Mouse (Mus musculus): Measurements from ENCODE around the gene Rsbn1l.
"Not testable (repeated sequence)": the region's sequence is repeated elsewhere in the genome, so short reads cannot be mapped to it uniquely, and the experiment has no call there.

Gene Rsbn1l

DNA sequence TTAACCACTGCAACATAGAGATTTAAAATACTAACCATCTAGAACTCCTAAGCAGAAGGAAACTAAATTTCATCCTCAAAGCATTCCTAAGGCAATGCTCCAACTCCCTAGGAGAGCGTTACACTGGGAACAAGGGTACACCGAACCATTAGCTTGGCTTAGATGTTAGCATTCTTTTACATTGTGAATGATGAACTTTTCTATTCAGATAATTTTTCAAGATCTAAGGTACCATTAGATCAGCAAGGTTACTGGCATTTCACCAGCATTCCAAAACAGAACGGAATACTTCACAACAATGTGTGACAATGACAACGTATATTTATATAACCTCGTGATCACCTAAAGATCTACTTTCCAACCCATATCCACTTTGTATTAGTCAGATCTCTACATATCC is 6.1 kb downstream of the Rsbn1l start:
- DNase-seq (ENCODE audit: low spot score) = no peak

DNA sequence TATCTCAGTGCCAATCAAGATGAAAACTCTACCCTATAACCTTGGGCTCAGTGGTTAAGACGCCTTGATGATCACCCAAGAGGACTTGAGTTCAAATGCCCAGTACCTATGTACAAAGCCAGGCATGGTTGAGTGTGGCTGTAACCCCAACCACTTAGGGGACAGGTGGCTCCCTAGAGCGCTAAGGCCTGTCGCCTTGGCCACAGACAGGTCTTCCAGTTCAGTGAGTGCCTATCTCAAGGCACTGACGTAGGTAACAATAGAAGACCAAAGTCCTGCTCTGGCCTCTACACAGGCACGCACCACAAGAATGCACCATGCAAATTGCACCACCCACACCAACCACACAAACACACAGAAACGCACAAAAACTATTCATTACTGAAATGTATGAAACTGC is 9.3 kb downstream of the Rsbn1l start:
- no peak for DNase-seq (ENCODE audit: low spot score)

DNA sequence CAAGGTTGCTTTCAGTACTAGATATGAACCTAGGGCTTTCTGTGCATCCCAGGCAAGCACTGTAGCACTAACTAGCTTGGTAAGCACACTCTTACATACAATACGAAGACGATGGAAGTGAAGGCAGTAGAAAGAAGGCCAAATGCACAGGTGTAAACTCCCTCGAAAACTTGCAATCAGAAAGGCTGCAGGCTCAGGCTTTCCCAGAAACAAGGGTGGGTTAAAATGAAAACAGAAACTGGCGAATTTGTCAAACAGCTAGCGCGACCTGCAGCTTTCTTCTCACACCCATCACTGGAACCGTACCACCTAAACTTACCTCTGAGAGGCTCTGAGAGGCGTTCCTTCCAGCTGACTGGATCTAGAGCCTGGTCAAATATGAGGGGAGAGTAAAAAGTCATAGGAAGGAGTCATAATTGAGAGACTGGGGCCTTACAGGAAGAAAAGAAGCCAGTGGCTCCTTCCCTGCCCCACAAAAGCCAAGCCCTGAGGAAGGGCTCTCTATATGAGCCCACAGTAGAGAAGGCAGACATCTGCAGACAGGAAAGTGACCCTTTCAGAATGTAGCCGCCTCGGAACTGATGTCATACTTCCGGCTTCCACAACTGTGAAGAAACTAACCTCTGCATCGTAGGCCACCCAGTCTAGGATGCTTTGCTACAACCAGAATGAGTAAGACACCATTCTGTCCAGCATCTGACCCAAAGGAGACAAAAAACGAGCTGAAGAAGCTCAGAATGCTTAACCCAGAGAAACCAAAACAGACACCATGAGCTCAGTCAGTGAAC is 11.0 kb downstream of the Rsbn1l start:
- DNase-seq (ENCODE audit: low spot score) = no peak

DNA sequence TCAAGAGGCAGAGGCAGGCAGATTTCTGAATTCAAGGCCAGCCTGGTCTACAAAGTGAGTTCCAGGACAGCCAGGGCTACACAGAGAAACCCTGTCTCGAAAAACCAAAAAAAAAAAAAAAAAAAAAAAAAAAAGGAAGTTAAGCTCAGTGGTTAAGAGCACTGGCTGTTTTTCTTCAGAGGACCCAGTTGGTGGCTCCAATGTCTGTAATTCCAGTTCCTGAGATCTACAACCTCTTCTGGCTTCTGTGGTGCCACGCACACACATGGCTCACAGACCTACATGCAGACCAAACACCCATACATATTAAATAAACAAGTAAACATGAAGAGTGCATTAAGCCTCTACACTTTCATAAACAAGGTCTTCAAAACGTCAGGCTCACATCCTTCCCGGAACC is 12.4 kb downstream of the Rsbn1l start:
- not testable (repeated sequence) for DNase-seq (ENCODE audit: low spot score)

DNA sequence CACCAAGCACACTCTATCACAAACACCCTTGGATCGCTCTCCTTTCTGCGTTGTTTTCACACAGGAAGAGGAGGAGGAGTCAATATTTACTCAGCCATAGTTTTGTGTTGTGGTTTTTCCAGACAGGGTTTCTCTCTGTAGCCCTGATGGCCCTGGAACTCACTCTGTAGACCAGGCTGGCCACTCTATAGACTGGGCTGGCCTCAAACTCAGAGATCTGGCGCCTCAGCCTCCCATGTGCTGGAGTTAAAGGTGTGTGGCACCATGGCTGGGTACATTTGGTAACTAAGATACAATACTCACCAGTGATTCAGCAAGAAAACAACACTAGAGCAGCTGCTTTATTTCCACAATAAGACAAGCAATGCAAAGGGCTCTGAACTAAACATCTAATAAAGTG is 13.7 kb downstream of the Rsbn1l start:
- no peak for DNase-seq (ENCODE audit: low spot score)

DNA sequence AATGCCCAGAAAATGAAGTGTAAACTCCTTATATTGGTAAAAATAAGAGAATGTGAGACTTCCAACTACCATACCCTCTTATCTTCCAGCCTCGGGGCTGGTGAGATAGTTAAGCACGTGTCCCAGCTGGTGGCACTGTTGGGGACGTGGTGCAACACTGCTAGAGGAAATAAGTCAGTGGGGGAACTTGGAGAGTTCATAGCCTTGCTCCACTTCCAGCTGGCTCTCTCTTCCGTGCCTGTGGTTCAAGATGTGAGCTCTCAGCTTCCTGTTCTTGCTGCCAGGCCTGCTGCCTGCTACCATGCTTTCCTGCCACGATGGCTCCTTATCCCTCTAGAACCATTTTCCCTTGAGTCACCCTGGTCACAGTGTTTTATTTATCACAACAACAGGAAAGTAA is 15.0 kb downstream of the Rsbn1l start:
- DNase-seq (ENCODE audit: low spot score) = peak; percentile 8

DNA sequence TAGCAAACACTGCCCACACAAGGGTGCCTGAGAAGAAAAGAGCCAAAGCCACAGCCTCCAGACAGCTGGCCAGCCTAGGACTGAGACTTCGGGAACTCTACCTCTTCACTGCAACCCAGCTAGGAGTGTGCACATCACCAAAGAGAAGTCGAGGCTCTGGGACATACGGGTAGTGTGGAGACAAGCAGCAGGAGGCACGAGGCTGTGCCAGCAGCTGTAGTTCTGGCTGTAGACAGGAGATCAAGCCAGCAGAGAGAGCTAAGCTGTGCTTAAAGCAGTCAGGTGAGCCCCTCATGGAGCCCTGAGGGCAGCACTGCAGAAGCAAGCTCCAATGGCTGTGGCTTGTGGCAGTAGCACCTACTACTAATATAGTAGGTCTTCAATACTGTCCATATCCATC is 15.5 kb downstream of the Rsbn1l start:
- DNase-seq (ENCODE audit: low spot score) = no peak

DNA sequence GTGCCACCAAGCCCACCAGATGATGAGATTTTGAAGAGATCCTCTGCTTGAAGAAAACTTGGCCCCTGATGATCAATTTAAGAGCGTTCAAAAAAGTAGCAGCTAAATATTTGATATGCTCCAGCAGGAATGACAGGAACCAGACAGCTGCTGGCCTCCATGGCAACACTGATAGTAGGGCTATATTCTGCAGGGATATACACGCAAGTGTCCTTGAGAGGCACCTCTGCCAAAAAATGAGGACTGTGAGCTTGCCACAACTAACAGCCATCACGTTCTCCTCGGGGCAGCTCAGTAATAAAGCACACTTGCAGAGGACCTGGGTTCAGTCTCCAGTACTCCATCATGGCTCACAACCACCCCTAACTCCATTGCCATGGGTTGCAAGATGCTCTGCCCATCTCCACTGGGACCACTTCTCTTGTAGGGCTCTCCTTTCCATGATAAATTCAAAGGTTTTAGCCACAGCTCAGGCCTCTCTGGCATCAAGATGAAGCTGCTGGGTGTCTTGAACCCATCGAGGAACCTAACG is 16.1 kb downstream of the Rsbn1l start:
- no peak for DNase-seq (ENCODE audit: low spot score)

DNA sequence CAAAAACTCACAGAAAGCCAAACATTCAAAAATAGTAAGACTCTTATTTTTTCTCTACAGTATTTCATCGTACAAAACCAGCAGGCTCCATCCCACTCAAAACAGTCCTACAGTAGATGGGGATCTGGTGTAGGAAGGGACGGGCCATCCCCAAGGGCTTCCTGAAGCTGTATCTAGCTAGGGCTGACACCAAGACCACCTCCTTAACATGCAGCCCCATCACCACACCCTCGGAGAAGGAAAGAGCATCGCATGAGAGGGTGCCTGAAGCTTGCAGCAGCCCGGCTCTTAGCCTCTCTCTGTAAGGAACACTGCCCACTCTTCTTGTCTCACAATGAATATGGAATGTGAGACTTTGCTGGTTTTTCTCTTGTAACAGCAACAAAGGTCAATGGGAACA is 17.7 kb downstream of the Rsbn1l start:
- no peak for DNase-seq (ENCODE audit: low spot score)

DNA sequence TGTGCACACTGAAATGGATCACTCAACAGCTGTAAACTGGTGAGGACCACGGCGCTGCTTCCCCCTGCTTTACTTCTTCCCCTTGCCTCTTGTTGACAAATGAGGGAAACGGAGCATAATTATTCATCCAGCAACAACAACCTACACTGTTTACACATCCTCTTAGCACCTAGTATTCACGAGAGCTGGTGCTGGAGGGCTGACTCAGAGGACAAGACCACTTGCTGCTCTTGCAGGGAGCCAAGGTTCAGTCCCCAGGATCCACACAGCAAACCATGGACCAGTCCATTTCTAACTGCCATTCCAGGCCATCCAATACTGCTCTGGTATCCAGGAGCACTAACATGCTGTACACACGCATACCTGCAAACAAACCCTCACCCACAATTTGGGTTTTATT is 20.3 kb downstream of the Rsbn1l start:
- DNase-seq (ENCODE audit: low spot score) = no peak

DNA sequence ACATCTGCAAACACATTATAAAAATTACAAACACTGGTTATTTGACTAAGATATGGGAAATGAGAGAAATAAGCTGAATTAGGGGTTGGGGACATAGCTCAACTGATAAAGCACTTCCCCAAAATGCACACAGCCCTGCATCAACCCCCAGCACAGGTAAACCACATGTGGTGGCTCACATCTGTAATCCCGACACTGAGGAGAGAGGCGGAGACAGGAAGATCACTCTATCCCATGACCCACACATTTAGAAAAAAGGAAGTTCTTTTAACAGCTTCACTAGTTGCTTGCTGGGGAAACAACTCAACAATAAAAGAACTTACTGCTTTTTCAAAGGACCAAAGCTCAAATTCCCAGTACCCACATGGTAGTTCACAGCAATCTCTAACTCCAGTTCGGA is 23.6 kb downstream of the Rsbn1l start:
- no peak for DNase-seq (ENCODE audit: low spot score)

DNA sequence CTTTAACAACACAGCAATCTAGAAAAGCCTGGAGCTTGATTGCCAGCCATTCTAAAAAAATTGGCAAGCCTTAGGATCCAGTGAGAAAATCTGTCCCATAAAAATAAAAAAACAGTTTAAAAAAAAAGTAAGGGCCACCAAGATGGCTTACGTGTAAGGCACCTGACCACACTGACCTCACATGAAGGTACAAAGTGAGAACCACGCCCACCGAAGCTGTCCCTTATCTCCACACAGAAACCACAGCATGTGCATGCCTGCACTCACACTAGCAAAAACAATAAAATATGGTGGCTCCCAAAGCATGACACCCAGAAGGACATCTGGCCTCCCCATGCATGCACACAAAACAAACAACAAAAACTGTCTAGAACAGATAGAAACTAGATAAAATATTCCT is 24.9 kb downstream of the Rsbn1l start:
- no peak for DNase-seq (ENCODE audit: low spot score)

DNA sequence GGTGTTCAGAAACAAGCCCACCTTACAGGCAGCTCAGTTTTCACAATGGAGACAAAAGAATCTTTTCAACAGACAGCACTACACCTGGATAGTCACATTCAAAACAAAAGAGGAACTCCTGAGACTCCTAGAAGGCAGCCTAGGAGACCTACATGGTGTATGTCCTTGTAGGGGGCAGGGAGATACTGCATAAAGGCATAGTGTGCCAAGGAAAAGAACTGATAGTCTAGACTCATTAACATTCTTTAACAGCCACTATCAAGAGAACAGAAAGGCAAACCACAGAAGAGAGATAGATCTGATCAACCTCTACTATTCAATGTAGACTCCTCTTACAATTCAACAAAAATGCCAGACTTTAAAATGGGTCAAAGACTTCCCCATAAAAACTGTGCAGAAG is 25.8 kb downstream of the Rsbn1l start:
- no peak for DNase-seq (ENCODE audit: low spot score)

DNA sequence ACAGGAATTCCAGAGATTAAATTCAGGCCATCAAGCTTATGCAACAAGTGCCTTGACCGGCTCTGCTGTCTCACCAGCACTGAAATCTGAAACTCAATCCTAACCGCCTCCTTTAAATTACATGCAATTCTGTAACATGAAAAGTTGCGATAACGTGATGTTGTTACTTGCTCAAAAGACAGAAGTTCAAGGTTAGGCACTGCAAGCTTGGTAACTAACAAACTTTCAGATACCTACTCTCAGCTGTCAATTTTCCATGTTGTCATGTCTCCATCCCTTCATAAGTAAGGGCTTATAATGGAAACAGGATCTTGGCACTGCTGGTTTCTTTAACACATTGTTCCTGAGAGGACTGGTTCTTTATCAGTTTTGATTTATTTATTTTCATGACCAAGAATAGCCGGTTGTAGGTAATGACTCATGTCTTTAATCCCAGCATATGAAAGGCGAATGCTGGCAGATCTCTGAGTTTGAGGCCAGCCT is 26.5 kb downstream of the Rsbn1l start:
- no peak for DNase-seq (ENCODE audit: low spot score)

DNA sequence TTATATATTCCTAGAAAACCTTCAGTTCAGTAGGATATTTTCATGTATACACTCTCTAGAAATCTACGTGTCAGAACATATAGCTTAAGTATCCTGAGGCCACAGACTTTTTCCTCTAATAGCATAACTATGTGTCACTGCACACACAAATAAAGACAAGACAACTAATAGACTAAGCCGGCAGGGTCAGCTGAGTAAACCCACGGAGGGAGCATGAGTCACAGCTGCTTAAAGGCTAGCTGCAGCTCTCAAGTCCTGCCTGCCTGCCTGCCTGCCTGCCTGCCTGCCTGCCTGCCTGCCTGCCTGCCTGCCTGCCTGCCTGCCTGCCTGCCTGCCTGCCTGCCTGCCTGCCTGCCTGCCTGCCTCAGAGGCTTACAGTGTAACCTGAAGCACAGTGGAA is 30.7 kb downstream of the Rsbn1l start:
- DNase-seq (ENCODE audit: low spot score) = no peak

DNA sequence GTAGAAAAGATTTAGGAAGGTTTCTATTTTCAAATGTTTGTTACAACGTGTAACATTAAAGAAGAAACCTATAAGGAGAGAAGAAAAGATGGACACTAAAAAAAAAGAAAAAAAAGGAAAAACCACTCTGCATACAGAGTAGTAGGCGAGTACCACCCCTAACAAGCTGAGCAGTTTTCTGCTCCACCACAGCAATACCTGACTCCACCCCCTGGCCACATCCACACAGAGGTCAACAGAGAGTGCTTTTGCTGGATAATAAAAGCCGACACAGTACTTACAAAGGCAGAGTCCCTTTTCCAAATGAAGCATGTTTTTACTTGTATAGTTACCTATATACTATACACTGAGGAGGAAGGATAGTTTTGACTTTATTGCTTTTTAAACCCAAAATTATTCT is 31.6 kb downstream of the Rsbn1l start:
- DNase-seq (ENCODE audit: low spot score) = no peak

DNA sequence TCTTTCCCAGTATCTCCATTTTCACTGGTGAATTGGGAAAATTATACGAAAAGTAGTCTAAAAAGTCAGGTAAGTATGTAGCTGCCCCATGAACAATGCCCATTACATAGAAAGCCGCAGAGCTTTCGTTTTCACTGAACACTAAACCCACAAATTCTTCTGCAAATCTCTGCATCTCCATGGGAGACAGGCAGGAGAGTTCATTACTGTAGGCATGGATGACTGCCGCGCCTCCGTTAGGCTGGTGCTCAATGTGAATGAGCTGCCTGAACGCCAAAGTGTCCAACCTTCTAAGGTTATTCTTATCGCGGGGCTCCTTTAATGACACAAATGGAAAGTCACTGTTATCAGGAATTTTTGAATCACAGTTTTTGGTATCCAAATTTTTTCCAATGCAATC is 36.6 kb downstream of the Rsbn1l start:
- DNase-seq (ENCODE audit: low spot score) = no peak

DNA sequence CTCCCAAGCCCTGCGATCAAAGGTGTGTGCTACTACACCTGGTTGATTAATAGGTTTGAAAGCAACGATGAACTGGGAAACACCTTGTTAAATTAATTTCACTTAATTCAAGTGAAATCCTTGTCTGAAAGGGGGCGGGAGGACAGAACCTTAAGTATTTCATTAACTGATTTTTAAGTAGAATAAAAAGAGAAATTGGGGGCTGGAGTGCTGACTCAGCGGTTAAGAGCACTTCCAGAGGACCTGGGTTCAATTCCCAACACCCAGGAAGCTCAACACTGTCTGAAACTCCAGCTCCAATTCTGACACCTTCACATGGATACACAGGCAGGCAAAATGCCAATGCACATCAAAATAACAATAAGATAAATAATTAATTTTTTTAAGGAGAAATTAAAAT is 37.2 kb downstream of the Rsbn1l start:
- no peak for DNase-seq (ENCODE audit: low spot score)

DNA sequence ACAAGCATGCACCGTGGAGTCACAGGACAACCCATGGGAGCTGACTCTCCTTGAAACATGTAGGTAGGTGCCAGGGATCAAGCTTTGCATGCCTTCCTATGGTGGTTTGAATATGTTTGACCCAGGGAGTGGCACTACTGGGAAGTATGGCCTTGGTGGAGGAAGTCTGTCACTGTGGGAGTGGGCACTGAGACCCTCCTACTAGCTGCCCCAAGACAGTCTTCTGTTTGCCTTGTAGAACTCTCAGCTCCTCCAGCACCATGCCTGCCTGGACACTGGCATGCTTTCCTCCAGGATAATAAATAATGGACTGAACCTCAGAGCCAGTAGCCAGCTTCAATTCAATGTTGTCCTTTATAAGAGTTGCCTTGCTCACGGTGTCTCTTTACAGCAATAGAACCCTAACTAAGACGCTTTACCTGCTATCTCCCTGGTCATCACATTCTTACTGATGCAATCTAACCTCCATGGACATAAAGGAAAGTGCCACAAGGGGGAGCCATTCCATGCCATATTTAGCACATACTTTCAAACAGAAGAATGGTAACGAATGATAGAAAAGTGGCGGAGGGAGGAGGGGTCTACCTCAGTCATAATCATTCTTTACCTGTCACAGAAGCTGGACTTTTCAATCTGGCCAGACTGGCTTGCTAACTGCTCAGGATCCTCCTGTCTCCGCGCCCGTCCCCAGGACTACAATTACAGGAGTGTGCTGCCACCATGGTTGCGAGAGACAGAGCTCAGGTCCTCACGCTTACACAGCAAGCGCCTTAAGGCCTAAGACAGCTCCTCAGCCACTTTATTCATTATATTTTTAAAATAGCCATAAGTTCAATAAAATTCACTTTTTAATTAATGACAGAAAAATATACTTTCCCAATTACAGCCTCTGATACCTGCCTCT is 42.6 kb downstream of the Rsbn1l start:
- DNase-seq (ENCODE audit: low spot score) = no peak

DNA sequence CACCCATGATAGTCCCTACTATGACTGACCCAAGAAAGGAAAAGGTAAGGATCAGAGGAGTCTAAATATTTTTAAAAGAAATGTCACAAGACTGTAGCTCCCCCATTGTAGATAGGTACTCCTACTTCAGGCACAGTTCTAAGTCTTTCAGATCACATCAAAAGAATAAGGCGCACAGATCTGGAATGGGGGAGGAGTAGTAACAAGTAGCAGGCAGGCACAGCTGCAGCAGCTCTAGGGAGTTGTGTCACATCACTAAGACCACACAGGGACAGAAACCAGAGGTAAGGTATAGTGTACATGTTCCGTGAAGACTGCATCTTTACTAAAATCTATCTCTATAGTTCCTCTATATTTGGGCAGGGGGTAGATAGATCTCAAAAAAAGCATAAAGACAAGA is 44.5 kb downstream of the Rsbn1l start:
- no peak for DNase-seq (ENCODE audit: low spot score)

DNA sequence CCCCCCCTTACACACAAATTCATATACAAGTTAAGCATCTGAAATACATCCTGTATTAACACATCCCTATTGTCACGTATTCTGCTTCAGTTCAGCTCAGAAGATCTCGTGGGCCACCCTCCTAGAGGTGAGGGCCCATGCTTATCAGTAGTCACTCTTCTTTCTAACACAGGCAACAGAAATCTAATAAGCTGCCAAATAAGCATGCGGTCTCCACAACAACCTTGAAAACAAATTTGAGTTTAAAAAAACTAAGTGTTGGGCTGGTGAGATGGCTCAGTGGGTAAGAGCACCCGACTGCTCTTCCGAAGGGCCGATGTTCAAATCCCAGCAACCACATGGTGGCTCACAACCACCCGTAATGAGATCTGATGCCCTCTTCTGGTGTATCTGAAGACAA is 50.0 kb downstream of the Rsbn1l start:
- DNase-seq (ENCODE audit: low spot score) = no peak

DNA sequence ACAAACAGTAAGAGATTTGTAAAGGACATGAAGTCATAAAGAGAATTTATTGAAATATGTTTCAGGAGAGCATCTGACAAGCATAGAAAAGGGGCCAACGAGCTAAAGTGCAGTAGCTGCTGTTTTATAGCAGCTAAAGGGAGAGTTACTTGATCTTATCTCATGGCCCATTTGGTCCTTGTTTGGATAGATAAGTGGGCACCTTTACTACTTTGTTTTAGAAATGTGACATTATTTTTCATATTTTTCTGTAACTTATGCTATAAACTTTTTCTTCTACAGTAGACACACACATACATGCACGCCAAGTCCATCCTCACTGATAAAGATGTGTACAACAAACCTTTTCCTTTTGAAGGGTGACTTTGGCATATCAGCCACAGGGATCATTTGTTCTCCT is 50.8 kb downstream of the Rsbn1l start:
- no peak for DNase-seq (ENCODE audit: low spot score)

DNA sequence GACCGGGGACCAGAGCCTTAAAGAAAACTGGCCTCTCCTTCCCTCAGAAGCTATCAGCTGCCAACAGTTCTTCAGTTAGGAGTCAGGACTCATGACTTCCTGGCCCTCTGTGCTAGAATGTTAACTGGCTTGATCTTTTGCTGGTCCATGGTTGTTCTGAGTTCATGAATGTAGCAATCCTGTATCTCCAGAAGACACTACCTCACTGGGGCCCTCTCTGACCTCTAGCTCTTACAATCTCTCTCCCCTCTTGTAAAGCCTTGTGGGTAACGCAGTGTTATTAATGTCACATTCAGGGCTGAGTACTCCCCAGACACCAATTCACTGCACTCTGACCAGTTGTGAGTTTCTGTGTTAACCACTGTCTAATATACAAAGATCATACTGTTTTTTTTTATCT is 51.6 kb downstream of the Rsbn1l start:
- no peak for DNase-seq (ENCODE audit: low spot score)

Measured in ovary, adult 18-20 months (tissue).